Mouse (Mus musculus) neutrophil, adult 5-6 weeks (primary cell): ENCODE measurements around the gene Lhfpl2. TPM values are rescaled to one million over a fixed set of nuclear protein-coding genes. Genes with fewer than 3 reads are reported as not detected.

ENCODE experiments used
- ATAC-seq: fragments of 151-379, 151-347 bp; 2 replicates; pipeline ENCODE4 v1.8.0; 2017; ENCODE audit warnings: mild to moderate bottlenecking, moderate TSS enrichment; ENCODE audit not compliant: insufficient number of reproducible peaks, poor library complexity, low FRiP score, severe bottlenecking; ENCODE audit errors: extremely low read depth
- total RNA-seq: library from RNA; stranded (forward); fragments of 200-1000 nt; gene quantifications from 2 replicates; pipeline ENCODE4 v1.2.3, GENCODE M21; 2017

Lhfpl2 gene
- total RNA-seq, 1 experiment from 2014 or later: 0.23 TPM

DNA sequence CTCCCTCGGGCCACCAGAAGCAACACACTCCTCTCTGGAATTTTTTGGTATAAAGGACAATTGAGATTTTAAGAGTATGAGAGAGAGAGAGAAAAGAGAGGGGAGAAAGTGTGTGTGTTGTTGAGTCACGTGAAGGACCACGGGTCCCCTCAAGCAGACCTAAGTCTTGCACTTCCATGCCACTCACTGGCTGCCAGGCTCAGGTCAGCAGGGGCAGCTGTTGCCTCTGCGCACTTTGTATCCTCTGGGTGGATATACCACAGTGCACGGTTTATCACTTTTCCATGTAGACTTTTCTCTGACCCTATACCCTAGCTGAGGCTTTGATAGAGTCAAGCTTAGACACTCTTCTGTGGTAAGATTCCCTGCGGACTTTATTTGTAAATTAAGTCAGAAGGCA lies 128.0 kb downstream of the Lhfpl2 start:
- ATAC-seq: no peak

DNA sequence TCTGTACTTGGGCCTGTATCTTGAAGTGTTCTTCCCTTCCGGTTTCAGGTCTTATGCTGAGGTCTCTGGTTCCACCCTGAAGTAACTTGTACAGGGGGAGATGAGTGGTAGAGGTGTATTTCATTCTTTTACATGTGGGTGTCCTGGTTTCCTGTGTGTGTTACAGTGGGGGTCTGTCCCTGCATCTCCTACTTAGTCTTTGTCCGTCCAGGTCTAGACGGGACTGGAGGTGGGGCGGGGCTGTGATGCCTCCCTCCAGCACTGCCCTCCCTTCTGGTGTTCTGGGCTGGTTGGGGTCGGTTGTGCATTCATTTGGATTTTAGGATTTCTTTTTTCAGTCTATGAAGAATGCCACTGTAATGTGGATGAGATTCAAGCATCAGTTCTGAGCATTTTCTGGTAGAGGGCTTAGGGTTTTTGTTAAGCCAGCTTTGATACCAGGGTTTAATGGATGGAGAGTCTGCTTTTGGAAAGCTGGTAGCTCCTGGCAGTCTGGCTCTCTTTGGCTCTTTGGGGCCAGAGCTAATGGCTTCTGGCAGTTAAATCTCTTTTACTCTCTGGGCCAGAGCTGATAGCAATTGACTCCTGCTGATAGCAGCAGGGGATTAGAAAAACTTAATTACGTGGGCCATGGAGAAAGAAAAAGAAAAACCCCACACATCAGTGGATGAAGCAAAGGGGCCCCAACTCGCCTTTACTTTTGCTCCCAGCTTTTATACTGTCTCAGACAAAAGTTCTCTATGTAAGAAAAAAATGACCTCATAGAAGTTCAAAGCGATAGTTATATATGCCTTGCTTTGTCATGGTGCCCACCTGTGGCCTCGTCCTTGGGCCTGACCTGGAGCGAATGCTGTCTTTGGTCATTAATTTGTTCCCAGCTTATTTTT lies 130.8 kb downstream of the Lhfpl2 start:
- no peak for ATAC-seq

DNA sequence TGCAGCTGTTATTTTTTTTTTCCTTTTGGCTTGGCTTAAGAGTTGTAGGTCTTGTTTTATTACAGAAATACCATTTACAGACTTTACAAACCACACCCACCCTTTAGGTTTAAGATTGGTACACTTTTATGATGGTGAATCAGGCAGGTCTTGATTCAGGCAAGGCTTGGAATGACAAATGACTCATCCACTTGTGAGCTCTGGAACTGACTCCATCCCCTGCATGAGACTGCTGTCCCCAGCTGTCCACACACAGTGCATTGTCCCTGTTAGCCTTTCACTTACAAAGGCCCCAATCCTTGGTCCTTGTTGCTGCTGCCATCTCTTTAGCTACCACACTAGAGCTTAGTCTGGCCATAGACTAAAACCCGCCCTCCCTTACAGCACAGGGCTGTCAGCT lies 132.8 kb downstream of the Lhfpl2 start:
- no peak for ATAC-seq

DNA sequence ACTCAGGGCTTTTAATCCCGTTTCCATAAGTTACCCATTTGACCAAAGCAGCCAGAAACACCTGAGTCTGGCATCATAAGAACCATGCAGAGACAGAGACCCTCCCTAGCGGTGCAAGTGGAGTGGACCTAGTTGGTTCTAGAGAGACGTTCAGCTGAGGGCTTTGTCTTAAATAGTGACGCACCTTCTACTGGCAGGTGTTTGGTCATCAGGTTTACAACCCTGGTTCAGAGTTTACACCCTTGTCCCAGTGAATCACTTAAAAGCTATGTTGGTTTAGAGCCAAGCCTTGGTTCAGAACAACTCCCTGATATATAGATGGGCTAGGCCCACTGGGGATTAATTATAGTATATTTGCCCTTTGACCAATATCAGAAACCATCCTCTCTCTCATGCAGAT lies 135.6 kb downstream of the Lhfpl2 start:
- no peak for ATAC-seq

DNA sequence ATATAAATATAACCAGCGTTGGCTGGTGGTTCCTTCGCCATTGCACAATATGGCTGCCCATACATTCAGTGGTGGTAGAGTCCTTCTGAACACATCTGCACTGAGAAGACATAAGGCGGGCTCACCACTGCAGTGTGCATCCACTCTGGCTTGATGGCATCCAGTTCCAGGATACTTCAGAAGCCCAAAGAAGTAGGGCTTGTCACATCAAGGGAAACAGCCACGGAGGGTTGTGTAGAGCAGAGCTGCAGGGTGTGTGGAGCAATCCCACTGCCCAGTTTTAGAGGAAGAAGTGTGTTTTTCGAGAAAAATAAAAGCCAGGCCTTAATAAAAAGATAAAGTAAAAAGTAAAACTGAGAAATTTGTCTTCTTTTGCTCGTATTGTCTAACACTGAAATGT lies 141.0 kb downstream of the Lhfpl2 start:
- ATAC-seq: no peak

DNA sequence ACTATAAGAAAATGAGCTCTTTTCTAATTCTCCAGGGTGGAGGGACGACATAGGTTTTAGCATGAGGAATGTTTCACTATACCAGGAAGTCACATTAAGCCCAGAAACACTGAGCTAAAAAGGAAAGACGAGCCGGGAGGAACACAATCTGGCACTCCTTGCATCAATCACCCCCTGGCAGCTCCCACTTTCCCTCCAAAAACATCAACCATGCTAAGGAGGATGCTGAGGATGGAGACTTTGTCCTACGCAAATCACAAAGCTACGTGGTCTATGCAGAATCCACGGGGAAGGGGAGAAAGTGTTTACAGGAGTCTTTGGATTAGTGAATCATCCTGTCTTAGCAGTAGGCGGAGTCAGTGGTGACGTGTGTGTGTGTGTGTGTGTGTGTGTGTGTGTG lies 142.2 kb downstream of the Lhfpl2 start:
- ATAC-seq: no peak

DNA sequence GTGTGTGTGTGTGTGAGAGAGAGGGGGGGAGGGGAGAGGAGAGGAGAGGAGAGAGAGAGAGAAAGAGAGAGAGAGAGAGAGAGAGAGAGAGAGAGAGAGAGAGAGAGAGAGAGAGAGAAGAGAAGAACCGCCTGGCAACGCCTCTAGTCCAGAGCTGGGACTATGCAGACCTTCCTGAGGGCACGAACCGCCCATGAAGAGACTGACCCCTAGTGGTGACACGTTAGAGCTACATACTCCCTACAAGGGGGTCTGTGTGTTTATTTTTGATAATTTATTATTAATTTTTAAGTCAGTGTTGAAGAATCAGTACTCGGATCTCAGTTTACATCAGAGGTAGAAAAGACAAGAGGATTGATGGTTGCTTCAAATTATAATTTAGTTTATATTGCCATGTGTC lies 147.6 kb downstream of the Lhfpl2 start:
- ATAC-seq: no peak

DNA sequence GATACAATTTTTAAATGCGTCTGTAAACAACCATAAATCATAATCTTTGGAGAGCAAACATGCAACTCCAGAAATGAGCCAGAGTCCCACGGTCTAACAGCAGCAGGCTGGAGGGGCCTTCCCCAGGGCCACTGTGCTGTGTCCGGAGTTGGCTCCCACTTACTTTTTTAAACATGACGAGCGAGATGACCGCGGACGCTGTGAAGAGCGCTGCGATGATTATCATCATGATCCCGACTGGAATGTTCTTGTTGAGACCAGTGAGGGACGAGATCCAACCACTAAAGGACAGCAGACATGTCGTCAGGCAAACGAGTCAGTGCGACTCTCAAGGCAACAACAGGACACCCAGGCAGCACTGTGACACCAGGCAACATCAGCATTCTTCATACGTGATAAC lies 150.4 kb downstream of the Lhfpl2 start:
- ATAC-seq: no peak

DNA sequence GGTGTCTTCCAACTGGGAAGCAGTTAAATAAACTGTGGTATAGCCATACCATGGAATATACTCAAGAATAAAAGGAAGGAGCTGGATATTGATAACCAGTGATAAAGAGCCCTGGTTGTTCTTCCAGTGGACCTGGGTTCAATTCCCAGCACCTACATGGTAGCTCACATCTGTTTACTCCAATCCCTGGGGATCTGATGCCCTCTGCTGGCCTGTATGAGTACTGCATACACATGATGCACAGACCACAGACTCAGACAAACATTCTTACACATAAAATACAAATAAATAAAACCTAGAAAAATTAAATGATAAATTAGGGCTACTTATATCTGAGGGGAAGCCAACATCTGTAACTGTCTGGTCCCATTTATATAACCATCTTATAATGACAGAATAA lies 151.3 kb downstream of the Lhfpl2 start:
- ATAC-seq: no peak

DNA sequence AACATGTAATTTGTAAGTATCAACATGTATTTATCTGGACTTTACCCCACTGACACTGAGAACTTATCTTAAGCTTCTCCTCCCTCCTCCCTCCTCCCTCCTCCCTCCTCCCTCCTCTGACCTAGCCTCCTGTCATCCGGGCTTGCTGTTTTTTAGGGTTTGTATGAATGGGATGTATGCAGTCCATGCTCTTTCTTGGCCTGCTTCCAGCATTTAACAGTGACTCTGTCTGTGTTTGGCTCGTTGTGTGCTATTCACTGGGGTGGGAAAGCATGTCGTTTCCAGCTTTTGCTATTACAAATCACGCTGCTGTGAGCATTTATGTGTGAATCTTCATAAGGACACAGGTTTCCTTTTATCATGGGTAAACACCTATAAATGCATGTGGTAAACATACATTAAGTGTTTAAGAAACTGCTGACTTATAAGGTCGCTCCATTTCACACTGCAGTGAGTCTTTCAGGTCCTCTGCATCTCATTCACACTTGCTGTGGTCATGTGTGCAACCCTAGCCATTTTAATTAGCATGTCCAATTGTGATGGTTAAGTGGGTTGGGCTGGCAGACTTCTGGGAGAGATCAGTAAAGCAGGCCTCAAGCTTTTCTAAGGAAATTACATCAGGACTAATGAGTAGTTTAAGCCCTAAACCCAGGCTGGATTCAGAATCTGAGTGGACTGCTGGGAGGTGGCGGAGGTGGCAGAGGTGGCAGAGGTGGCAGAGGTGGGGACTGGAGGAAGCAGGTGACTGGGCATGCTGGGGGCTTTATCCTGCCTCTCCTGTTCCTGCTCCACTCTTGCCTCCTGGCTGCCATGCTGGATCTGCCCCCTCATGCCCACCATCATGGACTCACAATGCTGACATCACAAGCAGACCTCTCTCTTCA lies 153.9 kb downstream of the Lhfpl2 start:
- ATAC-seq: no peak

DNA sequence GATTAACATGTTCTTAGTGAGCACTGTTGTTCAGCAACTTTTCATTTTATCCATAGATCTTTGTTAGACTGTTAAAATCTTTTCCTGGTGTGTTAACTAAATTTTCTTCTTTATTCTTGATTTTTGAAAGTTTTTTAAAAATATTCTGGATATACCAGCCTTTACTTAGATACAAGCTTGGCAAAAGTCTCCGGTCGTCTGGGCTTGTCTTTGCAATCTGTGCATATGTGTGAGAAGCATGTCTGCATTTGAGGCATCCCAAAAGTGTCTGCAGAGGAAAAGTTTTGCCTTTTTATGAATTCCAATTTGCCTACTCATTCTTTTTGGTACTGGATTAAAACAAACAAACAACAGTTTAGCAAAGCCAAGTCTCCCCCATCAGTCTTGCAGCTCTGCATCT lies 154.6 kb downstream of the Lhfpl2 start:
- ATAC-seq: no peak

DNA sequence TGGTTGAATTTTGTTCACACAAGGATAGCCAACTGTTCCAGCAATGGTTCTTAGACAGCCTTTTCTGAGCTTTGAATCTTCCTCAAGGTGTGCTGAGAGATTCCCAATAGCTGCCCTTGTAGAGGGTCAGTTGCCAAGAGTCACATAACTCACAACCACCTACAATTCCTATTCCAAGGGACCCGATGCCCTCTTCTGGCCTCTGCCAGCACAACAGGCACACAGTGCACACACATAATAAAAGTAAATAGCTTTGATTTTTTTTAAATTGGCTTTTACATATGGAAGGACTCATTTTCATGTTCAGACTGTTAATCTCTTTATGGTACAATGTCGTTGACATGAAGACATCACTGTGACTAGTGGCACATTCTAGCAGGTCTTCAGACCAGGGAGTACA lies 155.1 kb downstream of the Lhfpl2 start:
- no peak for ATAC-seq

DNA sequence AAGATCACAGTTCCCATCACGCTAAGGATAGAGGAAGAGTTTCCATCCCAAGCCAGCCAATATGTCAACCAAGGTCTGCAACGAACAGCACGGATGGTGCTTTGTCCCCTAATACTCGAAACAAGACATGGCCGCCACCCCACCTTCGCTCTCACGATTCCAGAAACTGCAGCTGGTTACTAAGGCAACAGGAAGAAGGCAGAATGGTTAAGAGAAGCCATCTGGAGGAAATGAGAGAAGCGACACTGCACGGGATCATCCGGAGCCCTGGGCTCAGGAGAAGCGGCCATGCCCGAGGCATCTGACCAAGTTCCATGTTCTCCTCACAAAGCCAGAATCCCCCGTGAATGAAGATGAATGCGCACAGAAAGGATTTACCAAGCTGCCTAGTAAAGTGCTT lies 166.0 kb downstream of the Lhfpl2 start:
- no peak for ATAC-seq

DNA sequence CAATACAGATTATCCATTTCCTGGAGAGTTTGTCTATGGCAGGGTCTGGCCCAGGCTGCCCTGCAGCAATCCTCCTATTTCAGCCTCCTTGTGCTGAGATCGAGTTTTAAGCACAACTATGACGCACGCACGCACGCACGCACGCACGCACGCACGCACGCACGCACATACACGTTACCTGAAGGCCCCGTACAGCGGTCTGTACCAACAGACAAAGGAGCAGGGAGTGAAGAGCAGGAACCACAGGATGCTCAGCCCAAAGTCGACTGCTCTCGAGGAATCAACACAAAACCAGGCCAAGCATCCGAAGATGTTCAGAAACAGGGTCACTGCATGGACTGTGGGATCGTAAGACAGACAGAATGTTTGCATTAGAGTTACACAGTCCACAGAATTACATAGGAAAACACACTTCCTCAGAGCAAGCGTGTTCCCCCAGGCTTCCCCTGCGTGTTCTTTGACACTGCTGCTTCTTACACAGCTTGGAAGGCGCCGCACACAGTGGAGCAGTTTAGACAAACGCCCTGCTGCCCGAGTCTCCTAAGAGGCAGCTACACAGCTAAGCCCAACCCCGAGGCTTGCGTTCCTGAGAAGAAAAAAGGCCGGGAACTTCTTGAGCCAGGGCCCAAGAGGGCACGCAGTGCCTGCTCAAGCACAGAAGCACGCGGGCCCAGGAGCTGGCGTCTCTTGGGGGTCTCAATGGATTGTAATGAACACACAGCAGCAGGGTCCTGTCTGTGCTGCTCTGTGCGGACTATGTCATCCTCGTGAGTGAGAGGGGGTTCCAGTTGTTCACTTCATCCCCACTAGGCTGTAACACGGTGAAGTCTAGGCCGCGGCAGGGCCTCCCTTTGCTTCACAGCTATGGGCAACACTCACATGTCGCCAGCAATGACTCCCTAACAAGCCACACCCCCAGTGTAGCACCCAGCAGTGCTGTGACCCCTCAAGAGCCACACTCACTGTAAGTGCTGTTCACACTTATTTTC lies 167.4 kb downstream of the Lhfpl2 start:
- ATAC-seq: no peak

DNA sequence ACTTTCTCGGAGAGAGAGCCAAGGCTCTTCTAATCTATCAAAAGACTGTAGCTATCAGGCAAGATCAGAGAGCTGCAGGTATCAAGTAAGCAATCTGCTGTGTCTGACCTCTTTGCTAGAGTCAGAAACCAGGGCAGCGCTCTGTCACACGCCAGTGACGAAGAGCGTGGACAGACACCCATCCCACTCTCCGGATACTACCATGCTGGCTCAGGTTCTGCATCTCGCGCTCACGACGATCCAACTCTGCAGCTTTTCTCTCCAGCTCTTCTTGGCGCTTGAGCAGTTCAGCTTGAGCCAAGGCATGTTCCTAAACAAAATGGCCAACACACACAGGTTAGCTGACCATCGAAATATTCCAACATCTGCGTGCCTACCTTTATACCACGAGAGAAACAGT lies 174.3 kb downstream of the Lhfpl2 start:
- ATAC-seq: no peak

DNA sequence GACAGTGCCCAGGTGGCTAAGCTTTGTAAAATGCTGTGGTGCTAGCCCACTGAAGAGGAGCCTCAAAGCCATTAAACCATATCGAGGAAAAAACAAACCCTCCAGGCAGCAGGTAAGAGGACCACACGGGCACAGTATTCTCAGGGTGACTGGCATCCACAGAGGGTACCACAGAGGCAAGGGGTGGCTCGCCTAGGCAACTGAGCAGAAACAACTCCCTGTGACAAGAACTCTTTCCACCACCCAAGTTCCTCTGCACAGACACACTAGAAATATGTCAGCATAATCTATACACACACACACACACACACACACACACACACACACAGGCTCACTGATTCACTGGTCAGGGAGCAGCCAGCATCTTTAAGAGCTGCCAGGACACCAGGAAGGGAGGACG lies 181.9 kb downstream of the Lhfpl2 start:
- ATAC-seq: no peak

DNA sequence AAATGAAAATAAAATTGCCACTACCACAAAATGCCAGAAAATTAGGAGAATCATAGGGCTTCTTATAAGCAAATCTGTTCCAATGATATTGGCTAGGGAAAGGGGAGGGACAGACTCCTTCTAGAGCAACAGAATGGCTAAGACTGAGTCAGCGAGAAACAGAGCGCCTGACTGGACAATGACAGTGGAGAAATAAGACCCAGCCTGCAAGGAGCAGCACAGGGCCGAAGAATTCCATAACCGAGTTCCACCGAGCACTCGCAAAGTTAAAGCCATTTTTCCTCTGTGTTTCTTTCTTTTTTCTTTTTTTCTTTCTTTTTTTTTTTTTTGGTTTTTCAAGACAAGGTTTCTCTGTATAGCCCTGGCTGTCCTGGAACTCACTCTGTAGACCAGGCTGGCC lies 182.5 kb downstream of the Lhfpl2 start:
- ATAC-seq: no peak

DNA sequence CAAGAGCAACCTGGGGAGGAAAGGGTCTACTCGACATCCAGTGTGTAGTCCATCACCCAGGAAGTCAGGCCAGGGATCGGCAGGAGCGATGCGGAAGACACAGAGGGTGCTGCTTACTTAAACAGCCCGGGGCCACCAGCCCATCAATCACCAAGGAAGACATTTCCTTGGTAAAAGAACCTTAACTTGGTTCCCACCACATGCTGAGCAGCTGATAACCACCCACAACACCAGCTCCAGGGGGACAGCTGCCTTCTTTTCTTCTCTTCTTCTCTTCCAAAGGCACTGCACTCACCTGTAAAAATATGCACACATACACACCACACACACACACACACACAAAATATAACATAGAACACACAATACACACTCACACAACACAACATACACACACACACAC lies 183.3 kb downstream of the Lhfpl2 start:
- no peak for ATAC-seq

DNA sequence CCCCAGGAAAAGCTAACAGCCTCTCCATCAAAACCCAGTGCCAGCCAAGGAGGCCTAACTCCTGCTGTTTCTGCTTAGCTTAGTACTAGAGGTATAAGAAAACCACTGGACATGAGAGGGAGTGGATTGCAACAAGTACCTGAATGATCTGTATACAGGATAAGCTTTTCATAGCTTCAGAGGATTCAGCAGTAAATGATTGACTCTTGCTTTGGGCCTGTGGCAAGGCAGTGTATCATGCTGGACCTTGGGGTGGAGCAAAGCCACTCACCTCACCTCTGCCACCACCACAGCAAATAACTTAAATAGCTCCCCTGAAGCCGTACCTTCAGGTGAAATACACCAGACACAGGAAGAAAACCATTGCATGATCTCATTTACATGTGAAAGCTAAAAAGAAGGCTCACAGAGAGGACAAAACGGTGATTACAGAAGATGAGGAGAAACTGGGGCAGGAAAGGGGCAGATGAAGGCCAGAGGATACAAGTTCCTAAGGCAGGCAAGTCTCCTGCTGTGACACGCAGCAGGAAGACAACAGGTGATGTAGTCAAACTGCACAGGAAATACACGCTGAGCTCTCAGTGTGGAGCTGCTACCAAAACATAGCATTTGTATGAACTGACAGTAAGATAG lies 184.4 kb downstream of the Lhfpl2 start:
- no peak for ATAC-seq
